Mouse (Mus musculus) myocyte (in vitro differentiated cells): ENCODE results near the gene Smim26. TPM values are rescaled to one million over a fixed set of nuclear protein-coding genes. Genes with fewer than 3 reads are reported as not detected.

Experiments
- H3K27me3 ChIP-seq: one replicate; pipeline ENCODE4 v1.6.1; 2011; ENCODE audit not compliant: control insufficient read depth, insufficient read depth, insufficient read length
- H3K36me3 ChIP-seq: one replicate; pipeline ENCODE4 v1.6.1; 2011; ENCODE audit not compliant: control insufficient read depth, insufficient read depth
- H3K4me2 ChIP-seq: one replicate; pipeline ENCODE4 v1.6.1; 2011; ENCODE audit warnings: low read depth, control low read depth
- H3K4me3 ChIP-seq: one replicate; pipeline ENCODE4 v1.5.1; 2011; ENCODE audit warnings: mild to moderate bottlenecking, control low read depth, moderate library complexity
- H3K79me2 ChIP-seq: one replicate; pipeline ENCODE4 v1.6.1; 2011; ENCODE audit not compliant: control insufficient read depth, insufficient read depth
- H3ac ChIP-seq: one replicate; pipeline ENCODE4 v1.6.1; 2011; ENCODE audit not compliant: control insufficient read depth, insufficient read length
- CEBPB ChIP-seq: IDR thresholded peaks from 2 replicates; pipeline ENCODE4 v1.6.1; 2011; ENCODE audit warnings: mild to moderate bottlenecking, moderate library complexity; ENCODE audit not compliant: poor library complexity, insufficient read depth, severe bottlenecking
- E2F4 ChIP-seq: IDR thresholded peaks from one replicate; pipeline ENCODE4 v1.6.1; 2011; ENCODE audit warnings: mild to moderate bottlenecking, control low read depth, moderate library complexity; ENCODE audit not compliant: insufficient read depth
- MAX ChIP-seq: IDR thresholded peaks from one replicate; pipeline ENCODE4 v1.6.1; 2011; ENCODE audit warnings: low read depth, mild to moderate bottlenecking, control low read depth
- MYOD1 ChIP-seq, 3 experiments: IDR thresholded peaks; one replicate each; pipeline ENCODE4 v1.6.1; 2011; ENCODE audit warnings: control low read depth in 2 of 3, low read depth in 2 of 3, mild to moderate bottlenecking in 2 of 3, moderate library complexity in 1 of 3; ENCODE audit not compliant: insufficient read length in 2 of 3, control insufficient read depth in 1 of 3
- MYOG ChIP-seq, 3 experiments: IDR thresholded peaks; one replicate each; pipeline ENCODE4 v1.6.1; 2011; ENCODE audit warnings: control low read depth in 2 of 3, low read depth in 2 of 3, mild to moderate bottlenecking in 2 of 3; ENCODE audit not compliant: insufficient read length in 2 of 3, control insufficient read depth in 1 of 3, insufficient read depth in 1 of 3
- POLR2A ChIP-seq: IDR thresholded peaks from one replicate; pipeline ENCODE4 v1.6.1; 2011; ENCODE audit warnings: low read depth, mild to moderate bottlenecking, control low read depth, moderate library complexity; ENCODE audit not compliant: insufficient read length
- POLR2AphosphoS2 ChIP-seq: IDR thresholded peaks from one replicate; pipeline ENCODE4 v1.6.1; 2011; ENCODE audit warnings: low read depth, control low read depth; ENCODE audit not compliant: insufficient read length
- REST ChIP-seq: IDR thresholded peaks from one replicate; pipeline ENCODE4 v1.6.1; 2011; ENCODE audit warnings: mild to moderate bottlenecking, control low read depth, moderate library complexity; ENCODE audit not compliant: insufficient read depth, insufficient read length
- SRF ChIP-seq: IDR thresholded peaks from one replicate; pipeline ENCODE4 v1.6.1; 2011; ENCODE audit warnings: low read depth; ENCODE audit not compliant: control insufficient read depth, insufficient read length
- TCF12 ChIP-seq: IDR thresholded peaks from one replicate; pipeline ENCODE4 v1.6.1; 2011; ENCODE audit warnings: mild to moderate bottlenecking, control low read depth; ENCODE audit not compliant: poor library complexity, insufficient read depth, severe bottlenecking
- TCF3 ChIP-seq: IDR thresholded peaks from one replicate; pipeline ENCODE4 v1.6.1; 2011; ENCODE audit warnings: low read depth, control low read depth; ENCODE audit not compliant: insufficient read length
- USF1 ChIP-seq: IDR thresholded peaks from one replicate; pipeline ENCODE4 v1.6.1; 2011; ENCODE audit warnings: low read depth, mild to moderate bottlenecking, control low read depth, moderate library complexity
- polyA plus RNA-seq: library from polyadenylated mRNA; unstranded; fragments of >200 nt; fragmentation: generic; extraction: Trizol; gene quantifications from one replicate; pipeline ENCODE4 v1.2.1, GENCODE M21; 2012; ENCODE audit warnings: missing spikeins

Gene Smim26
- polyA plus RNA-seq, 1 experiment: 62.3 TPM

GRCm38 (mm10) chr2:144598006-144598405 lies 4.2 kb downstream of the Smim26 start:
- Histone ChIP-seq H3K36me3 (no peaks in the 10 kb centered on the region), H3K4me2 (no peak overlapping the region), H3ac (no peak overlapping the region), H3K4me3 (no peak overlapping the region), H3K79me2 (no peaks in the 10 kb centered on the region), H3K27me3 (no peaks in the 10 kb centered on the region)
- TF ChIP-seq E2F4 (no peak), USF1 (no peak), SRF (no peak), POLR2AphosphoS2 (no peak), TCF12 (no peak), CEBPB (no peak), TCF3 (no peak), REST (no peak), POLR2A (no peak), MAX (no peak), MYOG (IDR thresholded peaks at IDR 0.05; ENCODE audit: control insufficient read depth in 1 of 3, insufficient read depth in 1 of 3, insufficient read length in 2 of 3, low read depth in 2 of 3) (no peak), MYOD1 (IDR thresholded peaks at IDR 0.05; ENCODE audit: control insufficient read depth in 1 of 3, insufficient read length in 2 of 3, low read depth in 2 of 3) (no peak)

DNA sequence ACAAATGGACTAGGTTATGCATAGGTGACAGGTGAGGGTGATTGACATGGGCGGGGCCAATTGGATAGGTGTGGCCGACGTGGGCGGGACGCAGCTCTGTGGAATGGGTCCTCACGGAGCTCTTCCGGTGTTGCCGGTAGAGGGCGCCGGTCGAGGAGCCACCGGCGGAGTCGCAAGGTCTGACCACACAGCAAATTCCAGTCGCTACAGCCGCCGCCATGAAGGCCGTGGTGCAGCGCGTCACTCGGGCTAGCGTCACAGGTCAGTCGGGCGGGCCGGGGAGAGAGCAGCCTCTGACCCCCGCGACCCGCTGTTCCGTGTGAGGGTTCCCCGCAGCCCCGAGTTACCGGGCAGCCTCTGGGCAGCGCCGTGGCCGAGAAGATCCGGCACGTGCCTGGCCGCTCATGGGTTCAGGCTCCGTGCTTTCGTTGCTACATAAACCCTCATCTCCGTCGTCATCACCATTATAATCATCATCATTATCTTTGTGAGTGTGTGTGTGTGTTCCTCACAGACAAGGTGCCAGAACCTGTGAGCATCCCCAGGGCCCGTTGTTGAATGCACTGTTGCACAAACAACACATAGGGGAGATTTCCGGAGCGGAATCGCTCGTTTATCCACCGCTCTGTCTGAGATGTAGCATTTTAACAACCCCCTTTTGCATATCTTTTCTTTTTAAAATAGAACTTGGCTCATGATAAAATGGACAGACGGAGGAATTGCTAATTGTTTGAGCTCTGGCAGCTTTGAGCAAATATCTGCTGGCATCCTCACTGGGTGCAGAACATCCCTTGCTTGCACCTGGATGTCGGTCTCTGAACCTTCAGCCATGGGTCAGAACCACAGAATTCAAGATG lies 6.2 kb downstream of the Smim26 start, which contains the start of gene Dtd1:
Dtd1 (plus strand) TSS at position 67 of the 857 bp plus-strand sequence.
- TF ChIP-seq USF1 (no peak), MYOD1 (IDR thresholded peaks at IDR 0.05; ENCODE audit: control insufficient read depth in 1 of 3, insufficient read length in 2 of 3, low read depth in 2 of 3) (peak in 1 of 3 experiments; percentile 13), REST (no peak), POLR2AphosphoS2 (peak; percentile 64), TCF3 (no peak), SRF (no peak), POLR2A (peak; percentile 89), TCF12 (no peak)
- no peaks in the 10 kb centered on the region for H3K36me3 ChIP-seq
- no peaks in the 10 kb centered on the region for H3K27me3 ChIP-seq
- no peaks in the 10 kb centered on the region for H3K79me2 ChIP-seq
- no peak within 1 kb of the TSS for H3ac ChIP-seq
- peak within 1 kb of the TSS; percentile 80 for H3K4me2 ChIP-seq
- H3K4me3 ChIP-seq: peak within 1 kb of the TSS; percentile 33

DNA sequence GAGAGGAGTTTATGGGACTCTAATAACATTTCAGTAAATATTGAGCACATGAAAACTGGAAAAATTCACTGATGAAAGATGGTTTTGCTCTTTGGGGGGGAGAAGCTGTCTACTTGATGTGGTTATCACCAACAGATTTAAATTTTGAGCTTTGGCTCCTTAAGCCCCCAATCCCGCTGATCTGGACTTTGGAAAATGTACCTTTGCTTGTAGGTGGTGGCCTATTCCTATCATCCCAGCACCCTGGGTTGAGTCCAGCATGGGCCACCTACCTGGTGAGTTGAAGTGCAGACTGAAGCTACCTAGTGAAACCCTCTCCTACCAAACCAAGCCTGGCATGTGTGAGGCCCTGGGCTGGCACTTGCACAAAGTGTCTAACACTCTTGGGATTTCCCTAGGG lies 7.7 kb downstream of the Smim26 start:
- no peak overlapping the region for H3ac ChIP-seq
- H3K36me3 ChIP-seq: no peaks in the 10 kb centered on the region
- TF ChIP-seq MYOG (IDR thresholded peaks at IDR 0.05; ENCODE audit: control insufficient read depth in 1 of 3, insufficient read depth in 1 of 3, insufficient read length in 2 of 3, low read depth in 2 of 3): no peak
- no peak for TF ChIP-seq POLR2AphosphoS2
- TF ChIP-seq TCF12: no peak
- TF ChIP-seq E2F4: no peak
- no peak for TF ChIP-seq MAX
- no peak for TF ChIP-seq MYOD1 (IDR thresholded peaks at IDR 0.05; ENCODE audit: control insufficient read depth in 1 of 3, insufficient read length in 2 of 3, low read depth in 2 of 3)
- no peak for TF ChIP-seq CEBPB
- TF ChIP-seq REST: no peak
- no peak for TF ChIP-seq USF1
- no peak for TF ChIP-seq SRF

DNA sequence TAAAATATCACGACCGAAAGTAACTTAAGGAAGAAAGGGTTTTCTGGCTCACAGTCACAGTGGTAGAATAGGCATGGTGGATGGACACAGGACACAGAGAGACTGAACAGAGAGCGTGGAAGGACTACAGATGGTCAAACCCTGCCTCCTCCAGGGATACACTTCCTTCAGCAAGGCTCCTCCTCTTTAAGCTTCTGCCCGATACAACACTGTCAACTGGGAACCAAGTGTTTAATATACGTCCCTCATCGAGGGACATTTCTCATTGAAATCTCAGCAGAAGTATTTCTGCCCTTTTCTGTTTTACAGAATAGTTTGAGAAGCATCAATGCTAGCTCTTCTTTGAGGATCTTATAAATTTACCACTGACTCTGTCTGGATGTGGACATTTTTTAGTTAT lies 20.1 kb downstream of the Smim26 start:
- TF ChIP-seq TCF3 (no peak), MAX (no peak), MYOG (IDR thresholded peaks at IDR 0.05; ENCODE audit: control insufficient read depth in 1 of 3, insufficient read depth in 1 of 3, insufficient read length in 2 of 3, low read depth in 2 of 3) (no peak), REST (no peak), E2F4 (no peak), USF1 (no peak), TCF12 (no peak), SRF (no peak), CEBPB (no peak), MYOD1 (IDR thresholded peaks at IDR 0.05; ENCODE audit: control insufficient read depth in 1 of 3, insufficient read length in 2 of 3, low read depth in 2 of 3) (no peak), POLR2A (no peak), POLR2AphosphoS2 (no peak)
- Histone ChIP-seq H3K79me2 (no peaks in the 10 kb centered on the region), H3K36me3 (no peaks in the 10 kb centered on the region), H3K4me2 (no peak overlapping the region), H3ac (no peak overlapping the region), H3K4me3 (no peak overlapping the region), H3K27me3 (no peaks in the 10 kb centered on the region)

More for the DNA sequence above, 7.7 kb downstream of the Smim26 start:
- H3K79me2 ChIP-seq: no peaks in the 10 kb centered on the region
- H3K27me3 ChIP-seq: no peaks in the 10 kb centered on the region
- no peak overlapping the region for H3K4me2 ChIP-seq
- no peak overlapping the region for H3K4me3 ChIP-seq
